Mouse (Mus musculus): ENCODE data around the gene Slc35c2.

GRCm38 (mm10) chr2:165248967-165249366 lies 38.7 kb downstream of the Slc35c2 start:
- TF ChIP-seq CTCF (IDR thresholded peaks at IDR 0.05; ENCODE audit: control insufficient read depth, insufficient read depth, insufficient replicate concordance, low read depth, low read length) = no peak
- TF ChIP-seq POLR2A (IDR thresholded peaks at IDR 0.05; ENCODE audit: control insufficient read depth, low read depth, low read length) = no peak
